Mouse (Mus musculus) layer of hippocampus, postnatal 14 days (tissue): Measurements from ENCODE around the gene Atp6v1g1. TPM values are rescaled to one million over a fixed set of nuclear protein-coding genes. Genes with fewer than 3 reads are reported as not detected.

Experiments used
- DNase-seq, 2 experiments: peaks; one replicate each; pipeline ENCODE4 v3.0.0; 2021 to 2022; ENCODE audit warnings: low spot score in 2 of 2, mixed read lengths in 1 of 2
- total RNA-seq, 2 experiments: library from RNA; stranded (reverse); gene quantifications; 2 replicates each; pipeline ENCODE4 v1.2.3; 2021

Atp6v1g1 gene
- total RNA-seq, 2 experiments from 2014 or later, result 132 to 142 TPM

GRCm38 (mm10) chr4:63570208-63570781 is 25.7 kb downstream of the Atp6v1g1 start:
- no peak for DNase-seq

DNA sequence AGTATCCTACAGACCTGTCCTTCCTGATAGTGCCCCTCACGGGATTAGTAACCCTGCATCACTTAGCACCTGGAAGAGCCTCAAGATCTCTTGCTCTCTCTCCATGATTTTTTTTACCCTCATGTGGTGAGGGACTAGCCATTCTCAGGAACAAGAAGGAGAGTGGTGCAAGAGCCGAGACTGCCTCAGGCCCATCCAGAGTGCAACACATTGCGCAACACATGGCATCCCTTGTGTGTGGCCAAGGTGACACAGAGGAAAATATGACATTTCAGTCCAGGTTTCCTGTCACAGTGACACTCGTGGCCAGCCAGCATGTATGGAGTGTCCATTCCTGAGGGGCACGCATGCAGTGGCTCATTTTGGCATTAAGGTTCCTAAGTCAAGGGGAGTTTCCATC is 28.0 kb downstream of the Atp6v1g1 start:
- no peak for DNase-seq

DNA sequence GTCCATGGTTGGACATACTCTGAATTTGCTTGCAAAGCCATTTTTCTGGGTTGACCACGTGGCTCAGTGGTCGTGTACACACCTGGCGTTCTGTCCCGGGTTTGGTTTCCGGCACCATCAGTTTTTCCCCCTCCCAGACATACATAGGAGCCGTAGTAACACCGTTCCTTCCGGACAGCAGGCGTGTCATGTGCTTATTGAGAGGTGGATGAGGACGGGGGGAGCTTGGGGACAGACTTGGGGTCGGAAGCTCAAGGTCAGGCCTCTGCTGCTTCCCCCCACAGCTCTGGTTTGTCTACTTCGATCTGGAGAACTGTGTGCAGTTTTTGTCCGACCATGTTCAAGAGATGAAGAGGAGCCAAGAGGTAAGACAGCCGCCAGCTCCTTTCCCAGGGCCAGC is 35.1 kb downstream of the Atp6v1g1 start:
- no peak for DNase-seq

- no peak for DNase-seq
Measured at GRCm38 (mm10) chr4:63580078-63580477, 35.5 kb downstream of the Atp6v1g1 start.

DNA sequence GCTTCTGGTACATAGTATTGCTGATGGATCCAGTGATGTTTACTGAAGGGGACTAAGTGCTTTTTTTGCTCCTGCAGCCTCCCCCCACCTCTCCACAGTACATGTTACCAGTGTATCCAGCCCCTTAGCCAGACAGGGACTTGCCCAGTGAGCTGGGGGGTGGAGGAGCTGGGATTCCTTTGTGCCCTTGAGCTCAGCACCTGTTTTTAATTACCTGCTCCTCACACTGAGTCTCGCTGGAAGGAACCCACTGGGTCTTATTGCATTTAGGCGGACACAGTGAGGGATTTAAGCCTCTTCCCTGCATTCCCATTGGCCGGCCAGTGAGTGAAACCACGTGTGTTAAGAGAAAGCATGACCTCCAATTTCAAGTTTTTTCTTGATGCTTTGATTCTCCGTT is 38.0 kb downstream of the Atp6v1g1 start:
- DNase-seq, result no peak

GRCm38 (mm10) chr4:63585216-63585615 is 40.6 kb downstream of the Atp6v1g1 start:
- no peak for DNase-seq

DNA sequence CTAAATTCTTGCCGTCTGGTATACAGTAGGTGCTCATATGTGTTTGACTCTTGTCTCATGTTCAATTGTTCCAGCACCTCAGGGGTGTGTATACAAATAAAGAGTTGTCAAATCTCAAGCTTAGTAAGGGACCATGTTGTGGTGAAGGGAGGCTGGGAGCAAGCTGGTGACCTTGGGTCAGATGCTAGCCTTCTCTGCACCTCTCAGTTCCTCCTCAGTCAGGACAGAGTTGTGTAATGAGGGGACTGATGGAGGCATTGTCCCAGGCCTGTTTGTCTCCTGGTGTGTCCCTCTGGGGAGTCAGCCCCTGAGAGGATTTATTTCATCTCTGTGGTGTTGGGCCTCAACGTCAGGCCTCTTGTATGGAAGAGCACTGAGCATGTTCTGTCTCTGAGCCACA is 41.7 kb downstream of the Atp6v1g1 start:
- DNase-seq, result no peak

DNA sequence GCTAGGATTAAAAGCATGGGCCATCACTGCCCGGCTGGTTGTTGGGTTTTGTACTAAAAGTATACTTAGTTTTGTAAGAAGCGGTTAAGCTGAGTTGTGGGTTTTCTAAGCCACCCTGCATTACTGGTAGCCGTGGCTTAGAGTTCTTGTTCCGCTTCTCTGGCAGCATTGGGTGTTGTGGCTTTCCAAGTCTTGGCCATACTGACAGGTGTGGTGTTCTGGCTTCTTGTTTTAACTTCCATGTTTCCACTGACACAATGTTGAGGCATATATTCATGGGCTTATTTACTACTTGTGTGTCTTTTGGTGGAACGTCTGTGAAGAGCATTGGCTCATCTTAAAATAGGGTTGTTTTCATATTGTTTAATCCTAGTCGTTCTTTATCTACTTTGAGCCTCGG is 45.4 kb downstream of the Atp6v1g1 start:
- no peak for DNase-seq

DNA sequence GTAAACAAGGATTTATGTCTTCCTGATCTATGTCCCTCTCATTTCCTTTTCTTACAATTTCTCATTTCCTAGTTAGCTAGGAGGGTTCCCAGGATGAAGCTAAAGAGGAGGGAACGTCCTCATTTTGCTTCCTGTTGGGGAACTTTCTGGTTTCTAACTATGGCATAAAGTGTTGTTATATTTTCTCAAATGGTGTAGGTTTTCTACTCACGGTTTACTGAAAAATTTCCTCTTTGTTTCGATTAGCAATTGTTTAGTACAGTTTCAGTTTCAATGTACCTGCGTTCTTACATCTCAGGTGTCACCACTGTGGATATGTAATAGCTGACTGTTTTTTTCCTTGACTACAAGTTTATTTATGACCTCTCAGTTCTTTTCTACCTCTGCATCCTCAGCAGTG is 46.0 kb downstream of the Atp6v1g1 start:
- DNase-seq, result no peak

DNA sequence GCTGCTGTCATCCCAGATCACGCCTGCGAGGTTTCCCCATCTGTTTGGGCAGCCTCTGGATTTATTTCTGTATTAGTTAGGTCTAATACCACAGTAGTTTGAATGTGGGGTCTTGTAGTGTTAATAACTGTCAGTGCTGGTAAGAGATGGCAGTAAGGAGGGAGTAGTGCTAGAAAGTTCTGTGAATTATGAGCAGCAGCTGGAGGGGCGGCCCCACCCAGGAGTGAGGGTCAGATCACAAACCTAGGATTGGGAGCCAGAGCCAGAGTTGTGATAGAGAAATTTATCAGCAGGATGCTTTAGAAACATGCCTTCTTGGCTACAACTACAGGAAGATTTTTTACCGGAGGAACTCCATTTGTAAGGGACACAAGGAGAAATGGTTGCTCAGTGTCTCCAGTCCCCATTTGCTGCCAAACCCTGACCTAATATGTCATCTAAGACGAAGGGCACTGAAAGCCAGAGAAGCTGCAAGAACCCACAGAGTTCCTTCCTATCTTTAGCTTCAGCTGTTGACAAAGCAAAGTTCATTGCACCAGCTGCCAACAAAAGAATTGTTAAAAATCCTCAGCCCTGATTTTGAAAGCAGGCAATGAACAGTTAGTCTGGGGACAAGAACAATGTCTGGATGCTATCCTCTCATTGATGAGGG is 50.0 kb downstream of the Atp6v1g1 start:
- DNase-seq, result no peak

DNA sequence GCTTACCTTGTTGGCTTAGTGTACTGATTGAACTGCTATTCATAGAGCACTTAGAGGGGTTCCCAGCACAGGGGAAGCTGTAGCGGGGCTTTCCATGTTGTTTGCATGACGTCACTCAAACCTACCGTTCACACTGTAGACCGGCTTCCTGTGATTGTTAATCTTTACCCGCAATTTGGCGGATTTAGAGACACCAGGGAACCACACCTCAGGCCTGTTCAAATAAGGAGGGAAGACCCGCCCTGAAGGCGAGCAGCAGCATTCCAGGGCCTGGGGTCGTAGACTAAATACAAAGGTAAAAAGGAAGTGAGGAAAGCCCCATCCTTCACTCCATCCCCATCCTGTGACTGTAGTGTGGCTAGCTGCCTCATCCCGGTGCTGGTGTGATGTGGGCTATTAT is 50.7 kb downstream of the Atp6v1g1 start:
- DNase-seq, result no peak

GRCm38 (mm10) chr4:63596010-63596409 is 51.4 kb downstream of the Atp6v1g1 start:
- DNase-seq, result no peak

Other genes with a start within 250 kb of the Atp6v1g1 start
- gene Orm1, start 200.2 kb upstream of the Atp6v1g1 start, total RNA-seq, result not detected
- gene Orm3, start 188.6 kb upstream of the Atp6v1g1 start, total RNA-seq, result not detected
- gene Orm2, start 182.3 kb upstream of the Atp6v1g1 start, total RNA-seq, result not detected
- gene Akna, start 141.4 kb upstream of the Atp6v1g1 start, total RNA-seq, result 1 to 10 TPM; 4.4 to 4.6 TPM
- gene Whrn, start 48.8 kb upstream of the Atp6v1g1 start, total RNA-seq, result 10 to 100 TPM; 24.9 to 26.6 TPM
- gene Tmem268, start 14.0 kb downstream of the Atp6v1g1 start, total RNA-seq, result 1 to 10 TPM; 6.9 to 8.8 TPM
- gene Gm11213, start 60.5 kb downstream of the Atp6v1g1 start, total RNA-seq, result not detected
- not detected for gene Tex48, start 77.7 kb downstream of the Atp6v1g1 start, total RNA-seq
- gene Gm11214, start 118.6 kb downstream of the Atp6v1g1 start, total RNA-seq, result not detected
- not detected for gene Tnfsf15, start 200.3 kb downstream of the Atp6v1g1 start, total RNA-seq